Mouse (Mus musculus) intestine, embryonic 16.5 days (tissue): Measurements from ENCODE around the gene Itih5. TPM values are rescaled to one million over a fixed set of nuclear protein-coding genes. Genes with fewer than 3 reads are reported as not detected.

Source experiments
- ATAC-seq: fragments of 200-750 bp; cut with Nextera tagmentation; 2 replicates; pipeline ENCODE4 v1.8.0; 2017; ENCODE audit warnings: moderate TSS enrichment, moderate library complexity
- H3K27ac ChIP-seq: fragments of 300-500 bp; sonication (generic); 2 replicates; pipeline ENCODE4 v1.5.1; 2014; ENCODE audit warnings: mild to moderate bottlenecking, low read length
- H3K27me3 ChIP-seq: fragments of 300-500 bp; sonication (generic); replicated peaks from 2 replicates; pipeline ENCODE4 v1.6.1; 2014; ENCODE audit warnings: low read length, control low read depth, mixed read lengths; ENCODE audit not compliant: control insufficient read depth, insufficient read depth
- H3K36me3 ChIP-seq: fragments of 300-500 bp; sonication (generic); 2 replicates; pipeline ENCODE4 v1.6.1; 2014; ENCODE audit warnings: low read length, control low read depth; ENCODE audit not compliant: control insufficient read depth, insufficient read depth
- H3K4me1 ChIP-seq: fragments of 300-500 bp; sonication (generic); 2 replicates; pipeline ENCODE4 v1.6.1; 2014; ENCODE audit warnings: low read length, control low read depth, mixed read lengths; ENCODE audit not compliant: control insufficient read depth, insufficient read depth
- H3K4me2 ChIP-seq: fragments of 300-500 bp; sonication (generic); 2 replicates; pipeline ENCODE4 v1.6.1; 2014; ENCODE audit warnings: low read depth, low read length, control low read depth
- H3K4me3 ChIP-seq: fragments of 300-500 bp; sonication (generic); 2 replicates; pipeline ENCODE4 v1.5.1; 2014; ENCODE audit warnings: mild to moderate bottlenecking, low read length
- H3K9ac ChIP-seq: fragments of 300-500 bp; sonication (generic); 2 replicates; pipeline ENCODE4 v1.6.1; 2014; ENCODE audit warnings: low read depth, low read length
- H3K9me3 ChIP-seq: fragments of 300-500 bp; sonication (generic); 2 replicates; pipeline ENCODE4 v1.6.1; 2016; ENCODE audit warnings: low read length, control low read depth; ENCODE audit not compliant: control insufficient read depth
- WGBS: fragments of 180-500 bp; shearing (Covaris S2); extraction: QIAGEN DNeasy Blood & Tissue Kit; methylation state at CpG from one replicate; pipeline ENCODE4 v1.1.7; 2014; 5-methylcytosine and 5-hydroxymethylcytosine counted together
- polyA plus RNA-seq: library from polyadenylated mRNA; unstranded; fragments of >200 nt; fragmentation: Nextera tagmentation; extraction: Ambion mirVana; gene quantifications from 2 replicates; pipeline ENCODE4 v1.2.1, GENCODE M21; 2015

The Itih5 gene
- polyA plus RNA-seq, 1 experiment from 2014 or later, result 12.6 TPM

GRCm38 (mm10) chr2:10204301-10204700, 50.9 kb downstream of the Itih5 start:
- H3K4me2 ChIP-seq, result no peak overlapping the region
- WGBS, result 71% methylated on average over 3 of the region's 3 CpGs
- H3K27me3 ChIP-seq, result no peaks in the 10 kb centered on the region
- no peaks in the 10 kb centered on the region for H3K36me3 ChIP-seq
- no peak overlapping the region for H3K4me3 ChIP-seq
- no peak for ATAC-seq
- no peaks in the 10 kb centered on the region for H3K9me3 ChIP-seq
- no peaks in the 10 kb centered on the region for H3K4me1 ChIP-seq
- H3K27ac ChIP-seq, result no peak overlapping the region
- no peak overlapping the region for H3K9ac ChIP-seq

GRCm38 (mm10) chr2:10213468-10213867, 60.1 kb downstream of the Itih5 start:
- H3K9me3 ChIP-seq, result no peaks in the 10 kb centered on the region
- H3K27ac ChIP-seq, result no peak overlapping the region
- H3K4me3 ChIP-seq, result no peak overlapping the region
- H3K4me2 ChIP-seq, result no peak overlapping the region
- no peak overlapping the region for H3K9ac ChIP-seq
- WGBS, result 84% methylated on average over 12 of the region's 12 CpGs
- no peaks in the 10 kb centered on the region for H3K36me3 ChIP-seq
- no peak for ATAC-seq
- no peaks in the 10 kb centered on the region for H3K27me3 ChIP-seq
- peaks cover 5% of the 10 kb centered on the region; the same call in 1 of the 2 replicates for H3K4me1 ChIP-seq

GRCm38 (mm10) chr2:10215876-10216565, 62.6 kb downstream of the Itih5 start:
- H3K27ac ChIP-seq, result 0 out of 2 replicates have a peak overlapping the region, but pooled peaks have one; percentile 32
- peaks cover 5% of the 10 kb centered on the region; the same call in 1 of the 2 replicates for H3K4me1 ChIP-seq
- H3K4me3 ChIP-seq, result no peak overlapping the region
- ATAC-seq, result peak; percentile 42; the same call in 1 of the 2 replicates
- no peaks in the 10 kb centered on the region for H3K27me3 ChIP-seq
- no peak overlapping the region for H3K4me2 ChIP-seq
- no peaks in the 10 kb centered on the region for H3K36me3 ChIP-seq
- 80% methylated on average over 7 of the region's 7 CpGs for WGBS
- H3K9ac ChIP-seq, result no peak overlapping the region
- no peaks in the 10 kb centered on the region for H3K9me3 ChIP-seq

GRCm38 (mm10) chr2:10216566-10217247, 63.3 kb downstream of the Itih5 start:
- peak; percentile 52; the same call in 1 of the 2 replicates for ATAC-seq
- Histone ChIP-seq H3K9me3 (no peaks in the 10 kb centered on the region), H3K4me3 (no peak overlapping the region), H3K36me3 (no peaks in the 10 kb centered on the region), H3K27me3 (no peaks in the 10 kb centered on the region), H3K9ac (no peak overlapping the region), H3K27ac (peak overlapping the region; percentile 32; the same call in 1 of the 2 replicates), H3K4me2 (no peak overlapping the region), H3K4me1 (peaks cover 5% of the 10 kb centered on the region; the same call in 1 of the 2 replicates)
- 45% methylated on average over 7 of the region's 7 CpGs for WGBS

- no peaks in the 10 kb centered on the region for H3K27me3 ChIP-seq
- ATAC-seq, result peak; percentile 56; the same call in 1 of the 2 replicates
- WGBS, result 61% methylated on average over 4 of the region's 4 CpGs
- H3K9ac ChIP-seq, result no peak overlapping the region
- no peak overlapping the region for H3K4me3 ChIP-seq
- peaks cover 2% of the 10 kb centered on the region; the same call in 1 of the 2 replicates for H3K4me1 ChIP-seq
- no peaks in the 10 kb centered on the region for H3K36me3 ChIP-seq
- no peak overlapping the region for H3K4me2 ChIP-seq
- no peaks in the 10 kb centered on the region for H3K9me3 ChIP-seq
- H3K27ac ChIP-seq, result no peak overlapping the region
Measured at GRCm38 (mm10) chr2:10221862-10222261, 68.5 kb downstream of the Itih5 start.

- 81% methylated on average over 1 of the region's 1 CpGs for WGBS
- no peaks in the 10 kb centered on the region for H3K9me3 ChIP-seq
- no peaks in the 10 kb centered on the region for H3K36me3 ChIP-seq
- H3K27me3 ChIP-seq, result no peaks in the 10 kb centered on the region
- H3K4me3 ChIP-seq, result no peak overlapping the region
- H3K4me2 ChIP-seq, result no peak overlapping the region
- H3K9ac ChIP-seq, result no peak overlapping the region
- H3K27ac ChIP-seq, result no peak overlapping the region
- no peak for ATAC-seq
- H3K4me1 ChIP-seq, result no peaks in the 10 kb centered on the region
Measured at GRCm38 (mm10) chr2:10226907-10227306, 73.5 kb downstream of the Itih5 start.

- WGBS, result 72% methylated on average over 6 of the region's 6 CpGs
- Histone ChIP-seq H3K4me1 (no peaks in the 10 kb centered on the region), H3K9me3 (no peaks in the 10 kb centered on the region), H3K4me2 (no peak overlapping the region), H3K27me3 (no peaks in the 10 kb centered on the region), H3K27ac (no peak overlapping the region), H3K36me3 (no peaks in the 10 kb centered on the region), H3K4me3 (no peak overlapping the region), H3K9ac (no peak overlapping the region)
- ATAC-seq, result no peak
Measured at GRCm38 (mm10) chr2:10231971-10232370, 78.6 kb downstream of the Itih5 start.

- no peaks in the 10 kb centered on the region for H3K36me3 ChIP-seq
- 91% methylated on average over 2 of the region's 2 CpGs for WGBS
- H3K4me2 ChIP-seq, result no peak overlapping the region
- no peaks in the 10 kb centered on the region for H3K9me3 ChIP-seq
- ATAC-seq, result no peak
- no peaks in the 10 kb centered on the region for H3K4me1 ChIP-seq
- no peak overlapping the region for H3K9ac ChIP-seq
- H3K4me3 ChIP-seq, result no peak overlapping the region
- no peaks in the 10 kb centered on the region for H3K27me3 ChIP-seq
- H3K27ac ChIP-seq, result no peak overlapping the region
Measured at GRCm38 (mm10) chr2:10236554-10236953, 83.2 kb downstream of the Itih5 start.

GRCm38 (mm10) chr2:10242970-10243369, 89.6 kb downstream of the Itih5 start:
- Histone ChIP-seq H3K27ac (no peak overlapping the region), H3K4me3 (no peak overlapping the region), H3K9me3 (no peaks in the 10 kb centered on the region), H3K27me3 (no peaks in the 10 kb centered on the region), H3K4me1 (no peaks in the 10 kb centered on the region), H3K4me2 (no peak overlapping the region), H3K36me3 (no peaks in the 10 kb centered on the region), H3K9ac (no peak overlapping the region)
- 17% methylated on average over 9 of the region's 9 CpGs for WGBS
- 0 out of 2 replicates have a peak, but pooled peaks have one; percentile 33 for ATAC-seq
